Mouse (Mus musculus): Measurements from ENCODE around the gene Hint2. TPM values are rescaled to one million over a fixed set of nuclear protein-coding genes. Genes with fewer than 3 reads are reported as not detected.

The Hint2 gene
- polyA plus RNA-seq, 1 experiment from 2014 or later = 84.7 TPM

DNA sequence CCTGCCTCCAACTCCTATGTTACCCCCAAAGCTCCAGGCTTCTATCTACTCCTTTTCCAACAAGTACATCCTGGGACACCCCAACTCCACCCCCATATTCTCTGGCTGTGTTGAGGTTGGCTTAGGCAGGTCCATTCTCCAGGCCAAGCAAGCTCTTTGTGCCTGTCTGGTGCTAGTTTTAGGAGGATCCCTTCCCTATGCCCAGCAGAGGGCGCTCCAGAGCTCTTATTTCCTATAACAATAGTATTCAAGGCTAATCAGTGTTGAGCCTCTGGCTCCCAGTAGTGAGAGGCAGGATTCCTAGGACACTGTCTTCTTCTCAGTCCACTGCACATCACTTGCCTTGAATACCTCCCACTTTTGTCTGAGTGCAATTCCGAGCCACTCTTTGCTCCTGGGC lies 15.8 kb upstream of the Hint2 start:
- no peak for ATAC-seq (replicated peaks; ENCODE audit: insufficient number of reproducible peaks, low FRiP score, low TSS enrichment, low read depth)
- 10% methylated on average over 2 of the region's 2 CpGs for WGBS
- H3K36me3 ChIP-seq (replicated peaks; ENCODE audit: control insufficient read depth, insufficient read depth, low read depth, low read length) = no peaks in the 10 kb centered on the region
- no peaks in the 10 kb centered on the region for H3K27me3 ChIP-seq (ENCODE audit: control insufficient read depth, insufficient read depth, low read length)
- no peaks in the 10 kb centered on the region for H3K9me3 ChIP-seq (replicated peaks; ENCODE audit: control insufficient read depth, low read length)
- DNase-seq (ENCODE audit: low spot score) = peak; percentile 96
- no peak overlapping the region for H3K9ac ChIP-seq (replicated peaks; ENCODE audit: low read length)
- no peak overlapping the region for H3K4me3 ChIP-seq (ENCODE audit: low read depth, low read length)
- H3K4me2 ChIP-seq (ENCODE audit: low read depth, low read length) = no peak overlapping the region
- no peaks in the 10 kb centered on the region for H3K4me1 ChIP-seq (ENCODE audit: control insufficient read depth, insufficient read depth, low read length)
- no peak overlapping the region for H3K27ac ChIP-seq (replicated peaks; ENCODE audit: low read depth, low read length)

DNA sequence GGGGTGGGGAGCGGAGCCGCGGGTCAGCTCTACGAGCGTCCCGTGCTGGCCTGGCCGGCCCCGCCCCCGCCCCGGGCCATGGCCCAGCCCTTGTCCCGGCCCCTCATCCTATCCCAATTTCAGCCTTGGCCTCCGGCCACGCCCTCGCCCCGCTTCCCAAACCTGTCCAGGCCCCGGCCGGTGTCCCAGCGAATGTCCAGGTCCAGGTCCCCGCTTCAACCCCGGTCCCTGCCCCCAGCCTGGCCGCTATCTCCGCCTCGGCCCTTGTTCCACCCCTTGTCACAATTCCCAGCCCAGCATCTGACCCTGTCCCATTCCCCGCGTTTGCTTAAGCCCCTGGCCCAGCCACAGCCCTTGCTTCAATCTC lies 13.1 kb upstream of the Hint2 start:
- no peak overlapping the region; the same call in 1 of the 2 replicates for H3K27ac ChIP-seq (replicated peaks; ENCODE audit: low read depth, low read length)
- H3K9me3 ChIP-seq (replicated peaks; ENCODE audit: control insufficient read depth, low read length) = no peaks in the 10 kb centered on the region
- no peaks in the 10 kb centered on the region for H3K36me3 ChIP-seq (replicated peaks; ENCODE audit: control insufficient read depth, insufficient read depth, low read depth, low read length)
- peak; percentile 74; the same call in 1 of the 2 replicates for ATAC-seq (replicated peaks; ENCODE audit: insufficient number of reproducible peaks, low FRiP score, low TSS enrichment, low read depth)
- peaks cover 6% of the 10 kb centered on the region for H3K27me3 ChIP-seq (ENCODE audit: control insufficient read depth, insufficient read depth, low read length)
- H3K4me2 ChIP-seq (ENCODE audit: low read depth, low read length) = peak overlapping the region; percentile 82
- WGBS = under 1% methylated on average over 11 of the region's 25 CpGs
- H3K4me1 ChIP-seq (ENCODE audit: control insufficient read depth, insufficient read depth, low read length) = no peaks in the 10 kb centered on the region
- DNase-seq (ENCODE audit: low spot score) = no peak
- H3K9ac ChIP-seq (replicated peaks; ENCODE audit: low read length) = peak overlapping the region; percentile 89
- peak overlapping the region; percentile 79 for H3K4me3 ChIP-seq (ENCODE audit: low read depth, low read length)

DNA sequence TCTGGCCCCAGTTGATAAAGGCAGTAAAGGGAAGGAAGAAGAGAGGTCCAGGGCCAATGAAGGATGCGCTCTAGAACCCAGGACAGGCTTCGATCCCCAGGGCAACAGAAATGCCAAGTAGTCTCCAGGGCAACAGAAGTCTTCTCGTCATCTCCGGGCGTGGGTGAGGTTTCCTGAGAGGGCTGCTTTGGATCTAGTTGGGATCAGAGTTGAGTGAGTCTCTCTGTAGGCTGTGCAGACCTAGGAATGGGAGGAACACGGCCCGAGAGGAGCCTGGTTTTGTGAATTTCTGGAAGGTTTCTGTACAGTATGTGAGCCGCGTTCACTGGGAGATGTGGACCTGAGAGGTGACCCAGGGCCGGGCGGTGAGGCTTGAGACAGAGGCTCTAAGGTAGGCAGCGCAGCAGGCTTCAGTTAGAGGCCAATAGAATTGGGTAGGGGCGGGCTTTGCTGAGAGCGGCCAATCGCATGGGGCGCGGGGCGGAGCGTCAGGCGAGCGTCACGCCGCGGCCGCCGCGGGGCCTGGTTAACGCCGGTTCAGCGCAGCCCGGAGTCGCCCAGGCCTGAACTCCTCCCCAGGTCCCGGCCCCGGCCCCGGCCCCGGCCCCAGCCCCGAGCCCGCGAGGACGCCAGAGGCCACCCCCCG lies 12.6 kb upstream of the Hint2 start, which contains the start of the genes Tmem8b and Fam221b:
TSS of gene Tmem8b (plus strand) at position 190 of the 646 bp plus-strand sequence.
TSS of gene Fam221b (minus strand) at position 364 of the 646 bp plus-strand sequence.
- no peaks in the 10 kb centered on the region for H3K9me3 ChIP-seq (replicated peaks; ENCODE audit: control insufficient read depth, low read length)
- peak within 1 kb of the TSS; percentile 82 for H3K4me2 ChIP-seq (ENCODE audit: low read depth, low read length)
- H3K4me3 ChIP-seq (ENCODE audit: low read depth, low read length) = peak within 1 kb of the TSS; percentile 79
- ATAC-seq (replicated peaks; ENCODE audit: insufficient number of reproducible peaks, low FRiP score, low TSS enrichment, low read depth) (peak; percentile 92), DNase-seq (ENCODE audit: low spot score) (peak; percentile 94)
- peaks cover 6% of the 10 kb centered on the region for H3K27me3 ChIP-seq (ENCODE audit: control insufficient read depth, insufficient read depth, low read length)
- peak within 1 kb of the TSS; percentile 89 for H3K9ac ChIP-seq (replicated peaks; ENCODE audit: low read length)
- H3K27ac ChIP-seq (replicated peaks; ENCODE audit: low read depth, low read length) = no peak within 1 kb of the TSS; the same call in 1 of the 2 replicates
- no peaks in the 10 kb centered on the region for H3K4me1 ChIP-seq (ENCODE audit: control insufficient read depth, insufficient read depth, low read length)
- 2% methylated on average over 38 of the region's 41 CpGs for WGBS
- no peaks in the 10 kb centered on the region for H3K36me3 ChIP-seq (replicated peaks; ENCODE audit: control insufficient read depth, insufficient read depth, low read depth, low read length)

DNA sequence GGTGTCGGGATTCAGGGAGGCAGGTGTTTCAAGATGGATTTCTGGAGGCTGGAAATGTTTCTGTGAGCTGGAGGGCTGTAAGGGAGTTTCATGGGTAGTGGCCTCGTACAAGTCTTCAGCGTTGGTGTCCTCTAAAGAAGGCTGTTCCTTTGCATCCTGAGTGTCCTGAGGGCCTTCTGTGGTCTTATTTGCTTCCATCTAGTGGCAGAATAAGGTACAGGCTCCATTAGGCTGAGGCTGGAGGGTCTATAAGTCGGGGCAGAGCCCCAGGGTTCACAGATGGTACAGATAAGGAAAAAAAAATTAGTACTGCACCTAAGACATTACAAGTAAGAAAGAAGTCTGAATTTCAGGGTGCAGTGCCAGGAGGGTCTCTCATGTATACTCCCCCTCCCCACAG lies 10.1 kb upstream of the Hint2 start:
- Histone ChIP-seq H3K9ac (replicated peaks; ENCODE audit: low read length) (no peak overlapping the region), H3K36me3 (replicated peaks; ENCODE audit: control insufficient read depth, insufficient read depth, low read depth, low read length) (no peaks in the 10 kb centered on the region), H3K27ac (replicated peaks; ENCODE audit: low read depth, low read length) (no peak overlapping the region), H3K27me3 (ENCODE audit: control insufficient read depth, insufficient read depth, low read length) (peaks cover 6% of the 10 kb centered on the region), H3K4me3 (ENCODE audit: low read depth, low read length) (no peak overlapping the region), H3K4me2 (ENCODE audit: low read depth, low read length) (no peak overlapping the region), H3K9me3 (replicated peaks; ENCODE audit: control insufficient read depth, low read length) (no peaks in the 10 kb centered on the region), H3K4me1 (ENCODE audit: control insufficient read depth, insufficient read depth, low read length) (no peaks in the 10 kb centered on the region)
- no peak for ATAC-seq (replicated peaks; ENCODE audit: insufficient number of reproducible peaks, low FRiP score, low TSS enrichment, low read depth)
- peak; percentile 45 for DNase-seq (ENCODE audit: low spot score)
- WGBS = 24% methylated on average over 4 of the region's 4 CpGs

DNA sequence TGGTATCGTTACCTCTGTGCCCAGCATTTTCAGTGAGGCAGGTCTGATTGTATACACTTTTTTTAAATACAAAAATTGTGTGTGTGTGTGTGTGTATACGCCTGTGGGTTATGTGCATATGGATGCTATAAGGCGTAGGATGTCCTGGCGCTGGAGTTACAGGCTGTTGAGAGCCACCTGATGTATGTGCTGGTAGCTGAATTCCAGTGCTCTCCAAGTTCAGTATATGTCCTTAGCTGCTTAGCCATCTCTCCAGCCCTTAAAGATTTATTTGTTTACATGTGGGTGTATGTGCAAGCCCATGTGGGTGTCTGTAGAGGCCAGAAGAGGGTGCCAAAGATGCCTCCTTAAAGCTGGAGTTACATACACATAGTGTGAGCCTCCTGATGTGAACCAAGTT lies 880 bp upstream of the Hint2 start:
- 59% methylated on average over 4 of the region's 4 CpGs for WGBS
- Histone ChIP-seq H3K27ac (replicated peaks; ENCODE audit: low read depth, low read length) (no peak overlapping the region), H3K9ac (replicated peaks; ENCODE audit: low read length) (no peak overlapping the region), H3K36me3 (replicated peaks; ENCODE audit: control insufficient read depth, insufficient read depth, low read depth, low read length) (no peaks in the 10 kb centered on the region), H3K4me3 (ENCODE audit: low read depth, low read length) (peak overlapping the region; percentile 82), H3K9me3 (replicated peaks; ENCODE audit: control insufficient read depth, low read length) (no peaks in the 10 kb centered on the region), H3K27me3 (ENCODE audit: control insufficient read depth, insufficient read depth, low read length) (no peaks in the 10 kb centered on the region), H3K4me2 (ENCODE audit: low read depth, low read length) (0 out of 2 replicates have a peak overlapping the region, but pooled peaks have one; percentile 7), H3K4me1 (ENCODE audit: control insufficient read depth, insufficient read depth, low read length) (no peaks in the 10 kb centered on the region)
- DNase-seq (ENCODE audit: low spot score) (no peak), ATAC-seq (replicated peaks; ENCODE audit: insufficient number of reproducible peaks, low FRiP score, low TSS enrichment, low read depth) (no peak)

DNA sequence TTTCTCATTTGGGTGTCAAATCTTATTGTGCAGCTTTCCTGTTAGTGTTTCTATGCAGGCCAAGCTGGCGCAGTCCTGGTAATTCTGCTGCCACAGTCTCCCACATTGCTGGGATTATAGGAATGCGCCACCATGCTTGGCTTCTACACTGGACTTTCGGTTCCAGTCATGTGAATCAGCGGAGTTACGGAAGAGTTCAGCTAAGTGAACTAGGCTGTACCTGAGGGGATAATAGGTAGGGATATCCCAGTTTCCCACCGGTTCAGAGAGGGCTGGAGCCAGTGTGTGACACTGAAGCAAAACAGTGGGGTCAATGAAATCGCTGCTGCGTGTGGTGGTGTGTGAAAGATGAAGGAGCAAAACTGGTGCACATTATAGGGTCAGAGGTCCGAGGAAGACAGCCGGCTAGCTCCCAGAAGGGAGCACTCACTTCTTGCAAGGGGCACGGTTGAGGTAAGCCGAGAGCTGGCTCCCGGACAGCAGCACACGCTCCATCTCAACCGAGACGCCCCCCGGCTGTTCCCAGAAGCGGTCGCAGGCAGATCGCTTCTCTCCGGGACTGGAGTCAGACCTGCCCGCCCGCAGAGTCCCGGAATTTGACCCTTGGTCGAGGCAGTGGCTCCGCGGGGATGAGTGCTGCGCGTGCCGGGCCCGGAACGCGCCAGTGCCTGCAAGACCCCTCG lies 469 bp downstream of the Hint2 start:
- no peak for DNase-seq (ENCODE audit: low spot score)
- H3K9me3 ChIP-seq (replicated peaks; ENCODE audit: control insufficient read depth, low read length) = no peaks in the 10 kb centered on the region
- 5% methylated on average over 34 of the region's 34 CpGs for WGBS
- H3K27me3 ChIP-seq (ENCODE audit: control insufficient read depth, insufficient read depth, low read length) = no peaks in the 10 kb centered on the region
- peak overlapping the region; percentile 82 for H3K4me3 ChIP-seq (ENCODE audit: low read depth, low read length)
- H3K9ac ChIP-seq (replicated peaks; ENCODE audit: low read length) = peak overlapping the region; percentile 90
- peak overlapping the region; percentile 78 for H3K27ac ChIP-seq (replicated peaks; ENCODE audit: low read depth, low read length)
- H3K4me2 ChIP-seq (ENCODE audit: low read depth, low read length) = peak overlapping the region; percentile 60
- no peaks in the 10 kb centered on the region for H3K36me3 ChIP-seq (replicated peaks; ENCODE audit: control insufficient read depth, insufficient read depth, low read depth, low read length)
- no peaks in the 10 kb centered on the region for H3K4me1 ChIP-seq (ENCODE audit: control insufficient read depth, insufficient read depth, low read length)
- peak; percentile 37 for ATAC-seq (replicated peaks; ENCODE audit: insufficient number of reproducible peaks, low FRiP score, low TSS enrichment, low read depth)

DNA sequence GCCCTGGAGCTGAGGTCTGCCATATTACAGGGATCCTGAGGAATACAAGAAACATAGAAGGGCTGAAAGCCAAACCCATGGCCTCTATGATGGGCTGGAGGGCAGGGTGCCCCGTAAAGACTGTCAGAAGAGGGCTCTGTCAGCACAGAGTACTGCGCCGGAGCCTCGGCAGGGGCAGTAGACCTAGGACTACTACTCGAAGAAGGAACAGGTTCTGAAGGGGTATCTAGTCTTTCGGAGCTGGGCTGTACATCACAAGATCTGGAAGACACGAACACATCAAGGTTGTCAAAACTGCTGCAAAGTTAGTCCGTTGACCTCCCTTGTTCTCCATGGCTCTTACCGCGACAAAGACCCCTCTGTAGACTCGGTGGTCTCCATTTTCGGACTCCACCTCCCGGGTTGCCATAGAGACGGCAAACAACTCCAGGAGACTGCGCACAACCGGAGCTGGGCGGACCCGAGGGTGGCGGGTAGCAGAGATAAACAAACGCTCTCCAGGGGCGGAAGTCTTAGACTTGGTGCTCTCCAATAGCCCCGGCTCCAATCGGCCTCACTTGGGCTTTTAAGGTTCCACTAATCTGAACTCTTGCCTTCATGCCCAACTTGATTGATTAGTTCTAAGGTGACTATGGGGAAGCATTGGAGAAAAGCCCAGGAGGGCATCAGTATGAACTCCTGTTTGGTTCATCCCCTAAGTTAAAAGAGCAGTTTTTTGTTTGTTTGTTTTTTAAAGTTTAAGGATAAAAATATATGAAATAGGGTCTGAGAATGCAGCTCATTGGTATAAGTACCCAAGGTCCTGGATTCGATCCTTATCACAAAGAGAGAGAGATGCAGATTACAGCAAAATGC lies 2.9 kb downstream of the Hint2 start, which contains the start of gene Spag8:
TSS of gene Spag8 (minus strand) at position 434 of the 855 bp plus-strand sequence.
- Histone ChIP-seq H3K27ac (replicated peaks; ENCODE audit: low read depth, low read length) (no peak within 1 kb of the TSS), H3K27me3 (ENCODE audit: control insufficient read depth, insufficient read depth, low read length) (no peaks in the 10 kb centered on the region), H3K36me3 (replicated peaks; ENCODE audit: control insufficient read depth, insufficient read depth, low read depth, low read length) (peaks cover 4% of the 10 kb centered on the region), H3K4me2 (ENCODE audit: low read depth, low read length) (peak within 1 kb of the TSS; percentile 43), H3K4me1 (ENCODE audit: control insufficient read depth, insufficient read depth, low read length) (no peaks in the 10 kb centered on the region), H3K4me3 (ENCODE audit: low read depth, low read length) (peak within 1 kb of the TSS; percentile 14; the same call in 1 of the 2 replicates), H3K9ac (replicated peaks; ENCODE audit: low read length) (peak within 1 kb of the TSS; percentile 9; the same call in 1 of the 2 replicates), H3K9me3 (replicated peaks; ENCODE audit: control insufficient read depth, low read length) (peaks cover 3% of the 10 kb centered on the region)
- 22% methylated on average over 24 of the region's 24 CpGs for WGBS
- DNase-seq (ENCODE audit: low spot score) = peak; percentile 66
- no peak for ATAC-seq (replicated peaks; ENCODE audit: insufficient number of reproducible peaks, low FRiP score, low TSS enrichment, low read depth)

Data from embryonic facial prominence, embryonic 11.5 days (tissue).